Mouse (Mus musculus) midbrain, postnatal 0 days (tissue): Measurements from ENCODE around the gene Tspan1. TPM values are rescaled to one million over a fixed set of nuclear protein-coding genes. Genes with fewer than 3 reads are reported as not detected.
A peak's percentile ranks its signal among the peaks of the same experiment; 100 is the strongest.

Experiments
- ATAC-seq: fragments of 200-750 bp; cut with Nextera tagmentation; 2 replicates; pipeline ENCODE4 v1.8.0; 2017; ENCODE audit warnings: moderate number of reproducible peaks, mild to moderate bottlenecking, moderate TSS enrichment, moderate library complexity; ENCODE audit not compliant: low FRiP score
- DNase-seq: peaks from one replicate; pipeline ENCODE4 v3.0.0-alpha.2; 2015; ENCODE audit warnings: low spot score
- H3K27ac ChIP-seq: fragments of 300-500 bp; sonication (generic); 2 replicates; pipeline ENCODE4 v1.5.1; 2014; ENCODE audit warnings: low read depth, mild to moderate bottlenecking, low read length, mixed read lengths
- H3K27me3 ChIP-seq: fragments of 300-500 bp; sonication (generic); 2 replicates; pipeline ENCODE4 v1.6.1; 2014; ENCODE audit warnings: low read length, control low read depth, mixed read lengths; ENCODE audit not compliant: insufficient read depth
- H3K36me3 ChIP-seq: fragments of 300-500 bp; sonication (generic); 2 replicates; pipeline ENCODE4 v1.6.1; 2014; ENCODE audit warnings: low read length, control low read depth, mixed read lengths; ENCODE audit not compliant: insufficient read depth
- H3K4me1 ChIP-seq: fragments of 300-500 bp; sonication (generic); 2 replicates; pipeline ENCODE4 v1.6.1; 2014; ENCODE audit warnings: mild to moderate bottlenecking, control low read depth, antibody characterized with exemption, low read length, mixed read lengths; ENCODE audit not compliant: insufficient read depth
- H3K4me2 ChIP-seq: fragments of 300-500 bp; sonication (generic); 2 replicates; pipeline ENCODE4 v1.6.1; 2014; ENCODE audit warnings: low read depth, mild to moderate bottlenecking, low read length, mixed read lengths; ENCODE audit not compliant: poor library complexity, severe bottlenecking
- H3K4me3 ChIP-seq: fragments of 300-500 bp; sonication (generic); 2 replicates; pipeline ENCODE4 v1.5.1; 2014; ENCODE audit warnings: low read depth, mild to moderate bottlenecking, low read length, moderate library complexity
- H3K9ac ChIP-seq: fragments of 300-500 bp; sonication (generic); replicated peaks from 2 replicates; pipeline ENCODE4 v1.6.1; 2014; ENCODE audit warnings: mild to moderate bottlenecking, low read length, moderate library complexity, mixed read lengths; ENCODE audit not compliant: poor library complexity, severe bottlenecking
- H3K9me3 ChIP-seq: fragments of 300-500 bp; sonication (generic); 2 replicates; pipeline ENCODE4 v1.6.1; 2016; ENCODE audit warnings: low read length, control low read depth
- CTCF ChIP-seq: IDR thresholded peaks from 2 replicates; pipeline ENCODE4 v1.5.1; 2016; ENCODE audit warnings: antibody characterized with exemption, mild to moderate bottlenecking
- WGBS: fragments of 180-500 bp; shearing (Covaris S2); extraction: QIAGEN DNeasy Blood & Tissue Kit; methylation state at CpG from one replicate; pipeline ENCODE4 v1.1.7; 2014; 5-methylcytosine and 5-hydroxymethylcytosine counted together
- polyA plus RNA-seq: library from polyadenylated mRNA; unstranded; fragments of >200 nt; fragmentation: Nextera tagmentation; extraction: Ambion mirVana; gene quantifications from 2 replicates; pipeline ENCODE4 v1.2.1, GENCODE M21; 2015
- total RNA-seq: library from RNA; depleted of rRNA; stranded (reverse); fragments of >200 nt; gene quantifications from 2 replicates; pipeline ENCODE4 v1.2.3, GENCODE M21; 2014

The Tspan1 gene
- total and polyA plus RNA-seq, 2 experiments from 2014 or later: 0.26 to 0.77 TPM

DNA sequence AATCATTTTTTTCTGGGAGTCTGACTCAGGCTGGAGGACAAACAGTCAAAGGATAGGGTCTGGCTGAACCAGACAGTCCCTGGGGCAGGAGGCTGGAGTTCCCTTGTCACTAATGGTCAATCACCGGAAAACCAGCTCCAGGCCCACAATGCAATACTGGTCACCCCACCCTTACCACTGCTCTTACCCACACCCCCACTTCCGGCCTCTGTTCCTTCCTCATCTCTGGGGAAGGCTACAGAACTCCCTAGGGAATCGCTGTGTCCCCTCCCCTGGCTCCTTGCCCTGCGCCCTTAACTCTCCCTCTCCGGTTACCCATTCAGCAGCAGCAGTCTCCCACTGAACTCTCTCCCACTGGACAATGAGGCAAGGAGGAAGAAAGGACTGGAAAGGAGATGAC, 9.7 kb upstream of the Tspan1 start:
- Histone ChIP-seq H3K27me3 (no peaks in the 10 kb centered on the region), H3K4me1 (no peaks in the 10 kb centered on the region; the same call in 1 of the 2 replicates), H3K27ac (peak overlapping the region; percentile 75), H3K36me3 (no peaks in the 10 kb centered on the region), H3K4me2 (peak overlapping the region; percentile 49), H3K4me3 (no peak overlapping the region), H3K9ac (0 out of 2 replicates have a peak overlapping the region, but pooled peaks have one; percentile 5), H3K9me3 (no peaks in the 10 kb centered on the region)
- TF ChIP-seq CTCF: no peak
- ATAC-seq: no peak
- WGBS: 22% methylated on average over 5 of the region's 5 CpGs
- peak; percentile 42 for DNase-seq

DNA sequence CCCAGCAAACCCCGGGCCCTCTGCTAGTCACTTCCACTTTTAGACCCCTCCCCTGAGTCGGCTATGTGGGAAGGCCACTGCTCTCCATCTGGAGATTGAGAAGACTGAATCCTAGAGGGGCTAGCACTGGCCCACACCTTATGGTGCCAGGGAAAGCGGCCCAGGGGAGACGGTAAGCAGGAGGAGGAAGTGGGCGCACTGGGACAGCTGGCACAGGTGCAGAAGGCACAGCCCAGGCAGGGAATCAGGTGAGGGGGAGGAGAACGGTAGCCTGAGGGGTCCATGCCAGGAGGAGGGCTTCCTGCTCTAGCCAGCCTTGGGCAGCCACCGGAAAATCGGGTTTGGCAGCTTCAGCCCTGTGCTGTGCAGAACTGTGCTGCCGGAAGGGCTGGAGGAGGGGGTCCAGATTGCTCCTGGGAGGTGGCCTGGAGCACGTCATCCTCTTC, 9.2 kb upstream of the Tspan1 start:
- 21% methylated on average over 10 of the region's 10 CpGs for WGBS
- peak overlapping the region; percentile 49 for H3K4me2 ChIP-seq
- no peaks in the 10 kb centered on the region for H3K9me3 ChIP-seq
- peak overlapping the region; percentile 57 for H3K9ac ChIP-seq
- DNase-seq (peak; percentile 90), ATAC-seq (peak; percentile 81)
- H3K4me1 ChIP-seq: no peaks in the 10 kb centered on the region; the same call in 1 of the 2 replicates
- no peaks in the 10 kb centered on the region for H3K36me3 ChIP-seq
- peak overlapping the region; percentile 75 for H3K27ac ChIP-seq
- H3K27me3 ChIP-seq: no peaks in the 10 kb centered on the region
- no peak for TF ChIP-seq CTCF
- H3K4me3 ChIP-seq: no peak overlapping the region; the same call in 1 of the 2 replicates

DNA sequence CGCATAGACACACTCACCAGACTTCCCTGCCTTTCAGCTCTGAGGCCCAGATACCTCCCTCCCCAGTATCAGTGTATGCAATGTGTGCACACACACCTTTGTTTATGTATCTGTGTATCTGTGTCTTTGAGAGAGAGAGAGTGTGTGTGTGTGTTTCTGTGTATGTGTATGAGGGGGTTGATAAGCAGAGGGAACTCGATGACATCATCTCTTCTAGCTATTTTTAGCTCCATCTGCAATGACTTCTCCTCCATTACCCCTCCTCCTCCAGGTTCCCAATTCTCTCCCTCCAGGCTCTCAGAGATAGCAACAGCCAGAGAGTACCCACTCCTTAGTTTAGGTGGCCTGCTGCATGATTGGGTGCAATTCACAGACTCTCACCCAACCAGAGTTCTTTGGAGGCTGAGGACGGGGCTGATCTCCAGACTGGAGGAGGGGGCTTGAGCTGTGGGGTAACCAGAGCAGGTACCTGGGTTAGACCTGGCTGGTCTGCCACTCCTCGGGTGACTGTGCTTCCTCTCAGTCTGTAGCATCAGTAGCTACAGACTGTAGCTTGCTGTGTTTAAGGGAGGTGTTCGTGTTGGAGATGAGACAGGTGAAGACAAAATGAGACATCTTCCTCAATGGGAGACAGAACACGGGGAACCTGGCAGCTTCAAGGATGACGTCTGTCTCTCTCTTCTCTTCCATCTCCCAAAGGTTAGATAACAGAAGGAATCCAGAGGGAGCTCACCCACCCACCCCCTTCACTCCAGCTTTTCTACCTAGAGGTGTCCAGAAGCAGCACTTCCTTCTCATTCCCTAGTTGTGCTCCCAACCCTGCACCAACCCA, 8.5 kb upstream of the Tspan1 start:
- WGBS: 65% methylated on average over 7 of the region's 7 CpGs
- no peak overlapping the region for H3K4me3 ChIP-seq
- no peaks in the 10 kb centered on the region for H3K36me3 ChIP-seq
- DNase-seq (peak; percentile 87), ATAC-seq (peak; percentile 88)
- H3K9ac ChIP-seq: peak overlapping the region; percentile 57
- no peaks in the 10 kb centered on the region for H3K27me3 ChIP-seq
- peak overlapping the region; percentile 75 for H3K27ac ChIP-seq
- H3K4me1 ChIP-seq: no peaks in the 10 kb centered on the region; the same call in 1 of the 2 replicates
- H3K4me2 ChIP-seq: peak overlapping the region; percentile 49
- no peaks in the 10 kb centered on the region for H3K9me3 ChIP-seq
- no peak for TF ChIP-seq CTCF

DNA sequence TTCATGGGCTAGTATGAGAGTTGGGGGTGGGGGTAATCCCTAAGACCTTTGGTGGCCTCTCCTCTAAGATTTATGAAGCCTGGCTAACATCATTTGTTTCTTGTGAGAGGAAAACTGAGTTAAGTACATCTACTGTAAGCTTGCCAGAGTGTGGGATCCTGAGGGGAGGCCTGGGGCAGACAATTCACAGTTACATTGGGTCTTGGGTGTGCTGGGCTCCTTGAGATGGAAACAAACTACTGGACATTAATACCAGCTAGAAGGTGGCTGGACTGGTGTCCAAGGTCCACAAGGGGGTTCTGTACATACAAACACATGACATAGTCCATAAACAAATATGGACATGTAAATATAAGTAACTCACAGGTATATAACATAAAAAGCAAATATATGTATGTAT, 7.7 kb upstream of the Tspan1 start:
- H3K36me3 ChIP-seq: no peaks in the 10 kb centered on the region
- ATAC-seq (no peak), DNase-seq (no peak)
- no peaks in the 10 kb centered on the region for H3K27me3 ChIP-seq
- H3K27ac ChIP-seq: peak overlapping the region; percentile 75; the same call in 1 of the 2 replicates
- 0 out of 2 replicates have a peak overlapping the region, but pooled peaks have one; percentile 12 for H3K4me2 ChIP-seq
- no peak overlapping the region for H3K9ac ChIP-seq
- TF ChIP-seq CTCF: no peak
- H3K4me3 ChIP-seq: no peak overlapping the region
- no peaks in the 10 kb centered on the region for H3K9me3 ChIP-seq
- no peaks in the 10 kb centered on the region; the same call in 1 of the 2 replicates for H3K4me1 ChIP-seq

DNA sequence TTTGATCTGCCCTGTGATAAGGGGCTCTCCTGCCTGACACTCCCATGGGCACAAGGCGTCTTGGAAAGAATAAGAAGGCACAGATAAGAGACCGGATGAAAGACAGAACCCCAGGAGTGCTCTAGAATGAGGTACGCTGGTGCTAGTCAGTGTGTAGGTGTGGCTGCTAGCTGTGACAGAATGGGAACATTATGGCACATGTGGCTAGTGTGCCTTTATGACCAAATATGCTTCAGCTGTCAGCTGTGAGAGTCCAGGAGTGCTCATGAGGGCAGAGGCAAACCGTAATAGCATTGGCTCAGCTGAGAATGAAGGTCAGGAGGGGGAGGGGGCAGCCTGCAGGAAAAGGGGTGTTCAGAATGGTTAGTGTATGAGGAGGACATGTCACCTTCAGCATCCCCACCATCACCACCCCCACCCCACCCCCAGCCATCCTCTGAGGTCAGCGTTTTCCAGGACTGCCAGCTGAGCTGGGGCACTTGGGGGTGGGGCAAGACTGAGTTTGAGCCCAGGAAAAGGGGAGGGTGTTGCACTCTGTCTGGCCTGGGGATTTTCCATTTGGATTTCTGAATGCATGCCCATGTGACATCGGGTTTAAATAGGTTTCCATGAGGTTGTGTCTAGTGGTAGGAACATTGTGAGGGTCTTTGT, 7.2 kb upstream of the Tspan1 start:
- H3K4me1 ChIP-seq: no peaks in the 10 kb centered on the region; the same call in 1 of the 2 replicates
- ATAC-seq (no peak), DNase-seq (no peak)
- WGBS: 44% methylated on average over 6 of the region's 6 CpGs
- no peaks in the 10 kb centered on the region for H3K9me3 ChIP-seq
- H3K36me3 ChIP-seq: no peaks in the 10 kb centered on the region
- H3K27ac ChIP-seq: no peak overlapping the region
- no peak overlapping the region for H3K9ac ChIP-seq
- no peak for TF ChIP-seq CTCF
- no peaks in the 10 kb centered on the region for H3K27me3 ChIP-seq
- no peak overlapping the region for H3K4me2 ChIP-seq
- H3K4me3 ChIP-seq: no peak overlapping the region

DNA sequence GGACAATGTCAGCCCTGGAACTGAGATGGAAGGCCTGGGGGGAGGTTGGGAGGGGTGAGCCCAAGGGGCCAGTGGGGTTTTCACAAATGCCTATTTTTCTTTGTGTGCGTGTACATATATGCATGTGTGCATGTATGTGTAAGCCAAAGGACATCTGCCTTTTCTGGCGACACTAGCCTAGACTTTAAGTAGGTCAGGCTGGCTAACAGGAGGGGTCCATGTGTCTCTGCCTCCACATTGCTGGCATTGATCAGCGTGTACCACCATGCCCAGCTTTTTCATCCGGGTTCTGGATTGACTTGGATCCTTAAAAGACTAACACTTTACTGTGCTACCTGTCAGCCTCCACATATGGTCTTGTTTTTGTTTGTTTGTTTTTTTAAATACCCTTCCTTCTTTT, 6.4 kb upstream of the Tspan1 start:
- DNase-seq: no peak
- TF ChIP-seq CTCF: no peak
- no peaks in the 10 kb centered on the region; the same call in 1 of the 2 replicates for H3K4me1 ChIP-seq
- no peaks in the 10 kb centered on the region for H3K27me3 ChIP-seq
- no peak overlapping the region for H3K4me2 ChIP-seq
- H3K27ac ChIP-seq: no peak overlapping the region
- no peaks in the 10 kb centered on the region for H3K9me3 ChIP-seq
- H3K4me3 ChIP-seq: no peak overlapping the region
- no peaks in the 10 kb centered on the region for H3K36me3 ChIP-seq
- H3K9ac ChIP-seq: no peak overlapping the region
- ATAC-seq: no peak
- 84% methylated on average over 4 of the region's 4 CpGs for WGBS
